Mouse (Mus musculus) small intestine, adult 2 months (tissue): ENCODE data around the gene Cenpp.

Experiments
- CTCF ChIP-seq: fragments of 200-500 bp; IDR thresholded peaks from 2 replicates; pipeline ENCODE4 v1.5.1; 2012; ENCODE audit warnings: low read depth, mild to moderate bottlenecking, control low read depth, inconsistent platforms, low read length, moderate library complexity, mixed read lengths; ENCODE audit not compliant: insufficient replicate concordance, insufficient read length; ENCODE audit errors: extremely low read depth
- POLR2A ChIP-seq: fragments of 200-500 bp; IDR thresholded peaks from 2 replicates; pipeline ENCODE4 v1.6.1; 2012; ENCODE audit warnings: low read depth, mild to moderate bottlenecking, control low read depth, inconsistent platforms, low read length, moderate library complexity

GRCm38 (mm10) chr13:49651781-49652351, 719 bp downstream of the Cenpp start:
- TF ChIP-seq POLR2A, result no peak
- no peak for TF ChIP-seq CTCF
